Mouse (Mus musculus) brain, adult 2 months (tissue): ENCODE measurements around the gene Glmp.
"Not testable (repeated sequence)": the region's sequence is repeated elsewhere in the genome, so short reads cannot be mapped to it uniquely, and the experiment has no call there.

ENCODE experiments used
- DNase-seq: peaks from one replicate; pipeline ENCODE4 v3.0.0; 2011; ENCODE audit warnings: low read depth, low spot score

Gene Glmp

DNA sequence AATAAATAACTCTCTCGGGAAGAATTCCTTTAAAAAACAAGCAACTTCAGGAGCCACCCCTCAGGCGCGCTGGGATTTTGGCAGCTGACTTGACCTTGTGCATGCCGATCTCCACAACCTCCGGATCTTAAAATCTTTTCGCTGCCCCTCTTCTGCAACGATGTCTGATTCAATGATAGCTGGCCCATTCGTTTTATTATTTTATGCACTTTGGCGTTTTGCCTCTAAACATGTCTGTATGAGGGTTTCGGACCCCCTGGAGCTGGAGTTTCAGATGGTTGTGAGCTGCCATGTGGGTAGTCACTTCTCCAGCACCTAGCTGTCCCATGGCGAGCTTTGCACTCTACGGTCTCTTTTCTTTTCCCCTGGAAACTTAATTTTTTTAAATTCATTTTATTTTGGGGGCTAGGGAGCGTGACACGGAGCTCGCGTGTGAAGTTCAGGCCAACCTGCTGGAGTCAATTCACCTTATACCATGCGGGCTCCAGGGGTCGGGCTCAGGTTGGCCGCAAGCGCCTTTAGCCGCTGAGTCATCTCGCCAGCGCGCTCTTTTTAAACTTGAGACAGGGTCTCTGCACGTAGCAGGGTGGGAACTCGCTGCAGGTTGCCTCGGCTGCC lies 10.7 kb downstream of the Glmp start:
- no peak for DNase-seq

DNA sequence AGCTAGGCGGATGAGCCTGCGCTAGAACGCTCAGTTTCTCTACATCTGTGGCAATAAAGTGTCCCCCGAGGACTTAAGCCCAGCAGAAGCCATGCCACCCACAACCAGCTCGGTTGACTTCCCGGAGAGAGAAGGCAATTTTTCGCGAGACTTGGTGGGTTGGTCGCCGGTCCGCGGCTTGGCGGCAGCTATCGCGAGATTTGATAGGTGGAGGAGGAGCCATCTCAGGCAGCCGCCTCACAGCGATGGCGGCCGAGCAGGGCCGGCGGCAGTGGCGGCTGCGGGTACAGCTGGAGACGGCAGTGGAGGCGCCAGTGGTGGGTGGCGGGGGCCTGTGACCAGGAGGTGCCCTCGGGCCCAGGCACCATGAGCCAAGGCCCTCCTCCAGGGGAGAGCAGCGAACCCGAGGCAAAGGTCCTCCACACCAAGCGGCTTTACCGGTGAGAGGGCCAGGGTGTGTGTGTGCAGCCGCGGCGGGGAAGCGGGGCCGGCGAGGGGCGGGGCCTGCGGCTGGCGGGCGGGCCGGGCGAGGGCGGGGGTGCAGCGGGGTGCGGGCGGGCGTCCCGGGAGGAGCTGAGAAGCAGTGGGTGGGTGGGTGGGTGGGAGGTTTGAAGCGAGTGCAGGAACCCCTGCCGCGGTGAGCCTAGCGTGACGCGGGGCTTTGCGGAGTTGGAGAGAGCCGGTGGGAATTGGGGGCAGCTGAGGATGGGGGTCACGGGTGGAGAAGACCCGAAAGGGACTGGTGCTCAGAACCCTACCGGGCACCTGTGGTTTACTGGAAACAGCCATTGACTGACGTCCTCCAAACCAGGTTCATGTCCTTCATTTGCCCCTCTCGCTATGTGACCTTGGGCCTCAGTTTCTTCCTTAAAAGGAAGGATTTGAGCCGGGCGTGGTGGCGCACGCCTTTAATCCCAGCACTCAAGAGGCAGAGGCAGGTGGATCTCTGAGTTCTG lies 11.5 kb downstream of the Glmp start, which contains the start of the genes Tmem79 and Smg5:
Tmem79 (minus strand) TSS at position 91 of the 956 bp plus-strand sequence.
Smg5 (plus strand) TSS at position 203 of the 956 bp plus-strand sequence.
- peak; percentile 98 for DNase-seq

DNA sequence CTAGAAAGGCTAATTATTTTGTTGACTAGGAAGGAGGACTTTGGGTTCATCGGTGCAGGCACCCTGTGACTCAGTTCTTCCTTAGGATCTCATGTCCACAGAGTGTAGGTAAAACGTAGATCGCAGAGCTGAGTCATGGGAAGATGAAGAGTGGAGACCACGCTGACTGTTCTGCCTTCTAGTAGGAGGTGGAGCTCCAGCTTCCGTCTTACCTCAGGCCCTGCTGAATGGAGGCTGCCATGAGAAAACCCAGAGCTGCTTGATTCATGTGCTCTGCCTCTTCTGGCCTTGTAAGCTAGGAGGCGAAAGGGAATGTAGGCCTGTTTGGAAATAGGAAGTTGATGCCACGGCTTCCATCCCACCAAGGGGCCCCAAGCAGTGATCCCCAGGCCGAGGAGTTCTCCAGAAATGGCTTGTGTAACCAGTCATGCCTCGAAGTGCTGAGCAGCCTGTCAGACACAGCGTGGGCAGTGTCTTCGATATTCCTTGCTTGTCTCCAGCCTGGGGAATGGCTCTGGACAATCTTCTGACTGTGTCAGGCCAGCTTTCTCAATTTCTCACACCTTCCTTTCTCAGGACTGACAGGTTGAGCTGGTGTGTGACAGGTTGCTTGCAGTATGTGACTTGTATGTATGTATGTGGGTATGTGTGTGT lies 12.7 kb downstream of the Glmp start:
- DNase-seq, result peak; percentile 75

DNA sequence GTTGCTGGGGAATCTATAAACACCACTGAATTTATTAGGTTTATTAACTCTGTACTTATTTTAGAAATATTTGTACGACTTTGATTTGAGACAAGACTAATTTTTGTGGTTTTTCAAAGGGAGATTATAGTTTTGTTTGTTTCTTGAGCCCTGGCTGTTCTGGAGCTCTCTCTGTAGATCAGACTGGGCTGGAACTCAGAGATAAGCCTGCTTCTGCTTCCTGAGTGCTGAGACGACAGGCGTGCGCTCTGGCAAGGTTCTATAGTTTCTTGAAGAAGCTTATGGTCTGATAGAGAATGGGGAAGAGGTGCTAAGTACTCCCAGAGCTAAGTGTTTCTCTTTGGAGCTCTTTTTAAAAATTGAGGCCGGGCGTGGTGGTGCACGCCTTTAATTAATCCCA lies 13.5 kb downstream of the Glmp start:
- DNase-seq, result no peak

DNA sequence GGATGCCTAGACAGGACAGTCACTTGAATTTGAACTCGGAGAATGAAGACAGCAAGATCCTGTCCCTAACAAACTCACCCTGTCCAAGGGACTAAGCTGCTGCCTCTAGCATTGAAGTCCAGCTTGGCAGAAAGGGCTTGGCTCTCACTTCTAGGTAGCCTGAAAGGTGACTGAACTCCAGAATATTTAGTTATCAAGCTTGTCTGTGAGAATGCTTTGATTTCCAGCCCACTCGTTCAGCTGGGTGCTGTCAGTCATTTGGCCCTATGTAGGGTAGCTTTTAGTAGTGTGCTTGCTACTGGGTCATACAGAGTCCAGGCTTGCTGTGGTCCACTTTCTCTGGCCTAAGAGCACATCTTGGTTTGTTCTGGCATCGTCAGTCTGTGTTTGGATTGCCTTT lies 14.2 kb downstream of the Glmp start:
- DNase-seq, result no peak

DNA sequence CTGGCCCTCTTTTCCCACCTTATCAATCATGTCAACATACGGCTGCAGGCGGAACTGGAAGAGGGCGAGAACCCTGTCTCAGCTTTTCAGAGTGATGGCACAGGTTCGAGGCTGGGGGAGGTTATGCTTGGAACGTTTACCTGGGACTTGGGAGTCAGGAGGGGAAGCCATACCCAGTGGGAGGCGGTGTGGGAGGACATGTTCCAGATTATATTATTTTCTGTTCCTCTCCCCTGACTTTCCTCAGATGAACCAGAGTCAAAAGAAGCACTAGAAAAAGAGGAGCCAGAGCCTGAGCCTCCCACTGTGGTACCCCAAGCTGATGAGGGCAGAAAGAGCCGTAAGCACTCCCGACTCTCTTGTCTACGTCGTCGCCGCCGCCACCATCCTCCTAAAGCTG lies 25.9 kb downstream of the Glmp start:
- peak; percentile 70 for DNase-seq

DNA sequence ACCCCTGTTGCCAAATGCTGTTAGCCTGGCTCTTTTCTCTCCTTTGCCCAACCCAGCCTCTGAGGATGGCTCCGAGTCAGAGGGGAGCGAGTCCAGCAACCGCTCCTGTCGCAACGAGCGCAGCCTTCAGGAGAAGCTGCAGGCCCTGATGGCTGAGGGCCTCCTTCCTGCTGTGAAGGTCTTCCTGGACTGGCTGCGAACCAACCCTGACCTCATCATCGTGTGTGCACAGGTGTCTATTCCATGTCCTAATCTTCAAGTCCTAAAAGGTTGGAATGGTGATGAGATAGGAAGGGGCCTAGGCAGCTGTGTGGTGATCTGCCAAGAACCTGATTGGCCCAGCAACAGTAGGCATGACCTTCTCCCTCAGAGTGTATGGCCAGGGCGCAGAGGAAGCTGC lies 28.1 kb downstream of the Glmp start:
- DNase-seq, result peak; percentile 74

DNA sequence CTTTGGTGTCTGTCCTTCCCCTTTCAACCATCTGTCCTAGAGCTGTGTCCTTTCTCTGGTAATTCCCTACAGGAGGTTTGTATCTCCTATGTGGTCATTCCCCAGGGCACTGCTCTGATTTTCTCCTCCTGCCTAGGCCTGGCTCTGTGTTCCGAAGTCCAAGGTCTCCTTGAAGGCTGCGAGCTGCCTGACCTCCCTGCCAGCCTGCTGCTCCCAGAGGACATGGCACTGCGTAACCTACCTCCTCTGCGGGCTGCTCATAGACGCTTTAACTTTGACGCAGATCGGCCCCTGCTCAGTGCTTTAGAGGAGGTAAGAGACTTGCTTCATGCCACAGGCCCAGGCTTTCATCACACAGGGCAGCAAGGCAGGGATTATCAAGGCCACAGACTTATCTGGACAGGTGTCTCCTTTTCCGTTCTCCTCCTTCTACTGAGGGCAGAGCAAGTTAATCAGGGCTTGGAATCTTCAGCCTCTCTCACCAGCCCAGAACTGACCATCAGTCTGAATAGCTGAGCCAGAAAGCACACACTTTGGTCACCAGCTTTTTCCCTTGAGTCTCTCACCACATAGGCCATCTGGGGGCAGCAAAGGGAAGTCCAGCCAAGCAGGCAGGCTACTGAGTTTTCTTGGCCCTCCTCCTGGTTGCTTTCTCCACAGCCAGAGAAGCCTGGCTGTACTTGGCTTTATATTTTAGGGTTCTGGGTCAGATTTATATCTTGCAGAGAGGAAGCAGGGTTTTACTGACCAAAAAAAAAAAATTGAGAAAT lies 29.8 kb downstream of the Glmp start:
- DNase-seq, result peak; percentile 81

DNA sequence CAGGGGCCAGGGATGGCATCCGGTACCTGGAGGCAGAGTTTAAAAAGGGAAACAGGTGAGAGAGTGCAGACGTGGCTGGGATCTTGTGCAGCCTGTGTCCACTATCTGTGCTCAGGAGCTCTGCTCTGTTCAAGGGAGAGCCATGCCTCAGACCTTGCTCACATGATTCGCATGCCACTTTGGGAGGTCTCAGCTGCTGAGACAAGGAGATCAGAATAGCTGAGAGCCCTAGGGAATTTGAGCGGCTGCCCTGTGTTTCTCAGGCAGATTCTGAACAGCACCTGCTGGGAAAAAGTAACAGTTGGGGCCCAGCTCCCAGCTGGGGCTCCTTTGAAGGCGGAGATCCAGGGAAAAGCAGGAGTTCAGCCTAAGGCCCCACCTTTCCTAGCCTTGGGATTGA lies 34.8 kb downstream of the Glmp start:
- no peak for DNase-seq

DNA sequence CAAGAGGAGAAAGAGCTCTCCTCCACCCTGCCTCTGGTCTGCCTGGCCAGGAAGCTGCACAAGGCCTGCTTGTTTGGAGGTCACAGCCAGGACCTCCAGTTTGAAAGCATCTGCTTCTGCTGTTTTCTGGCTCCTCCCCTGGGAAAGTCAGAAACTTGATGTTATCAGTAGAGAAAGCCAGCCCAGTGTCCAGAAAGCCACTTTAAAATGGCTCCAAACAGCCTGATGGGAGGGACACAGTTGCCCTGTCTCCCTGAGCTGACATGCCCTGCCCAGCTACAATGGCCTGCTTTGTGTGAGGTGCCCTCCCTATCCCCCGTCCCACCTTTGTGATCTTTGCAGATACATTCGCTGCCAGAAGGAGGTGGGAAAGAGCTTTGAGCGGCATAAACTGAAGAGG lies 35.2 kb downstream of the Glmp start:
- peak; percentile 54 for DNase-seq

DNA sequence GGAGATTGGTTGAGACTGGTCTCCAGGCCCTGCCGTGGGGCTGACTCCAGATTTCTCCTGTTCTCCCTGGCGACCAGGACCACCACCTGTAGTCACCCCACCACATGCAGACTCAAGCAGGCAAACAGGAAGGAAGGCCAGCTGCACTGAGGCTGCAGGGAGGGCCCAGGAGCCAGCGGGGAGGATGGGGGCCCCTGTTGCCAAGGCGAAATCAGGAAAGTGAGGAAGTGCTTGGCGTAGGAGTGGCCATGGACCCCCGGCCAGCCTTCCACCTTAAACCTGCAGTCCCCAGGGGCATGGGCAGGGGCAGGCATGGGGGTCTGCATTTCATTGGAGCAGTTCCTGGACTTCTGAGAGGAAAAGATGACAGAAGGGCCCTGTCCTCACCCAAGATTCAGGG lies 36.3 kb downstream of the Glmp start:
- DNase-seq, result no peak

DNA sequence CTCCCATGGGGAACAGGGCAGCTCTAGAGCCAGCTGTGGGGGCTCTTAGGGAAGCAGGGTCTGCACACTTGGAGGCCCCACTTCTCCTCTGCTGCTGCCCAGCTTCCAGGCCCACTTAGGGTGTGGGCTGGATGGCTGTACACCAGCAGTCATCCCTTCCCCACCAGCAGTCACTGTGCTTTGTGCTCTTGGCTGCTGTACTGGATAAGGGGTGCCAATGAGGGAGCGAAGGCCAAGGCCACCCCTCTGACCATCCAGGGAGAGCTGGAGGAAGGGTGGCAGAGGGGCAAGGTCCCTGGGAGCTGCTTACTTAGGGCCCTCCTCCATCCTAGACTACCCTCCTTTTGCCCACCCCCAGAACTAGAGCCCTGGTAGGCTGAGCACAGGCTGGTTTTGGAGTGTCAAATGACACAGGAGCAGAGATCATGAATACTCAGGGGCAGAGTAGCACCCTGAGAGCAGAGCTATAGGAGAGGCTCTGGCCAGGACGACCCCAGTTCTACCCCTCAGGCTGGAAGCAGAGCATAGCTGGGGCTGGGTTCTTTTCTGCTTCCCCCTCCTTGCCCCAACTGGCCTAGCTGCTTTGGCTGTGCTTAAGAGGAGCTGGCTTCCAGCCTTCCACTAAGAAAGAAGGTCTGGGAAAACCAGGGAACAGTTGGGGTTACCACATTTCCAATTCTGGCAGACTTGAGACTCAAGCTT lies 36.9 kb downstream of the Glmp start:
- DNase-seq, result no peak

DNA sequence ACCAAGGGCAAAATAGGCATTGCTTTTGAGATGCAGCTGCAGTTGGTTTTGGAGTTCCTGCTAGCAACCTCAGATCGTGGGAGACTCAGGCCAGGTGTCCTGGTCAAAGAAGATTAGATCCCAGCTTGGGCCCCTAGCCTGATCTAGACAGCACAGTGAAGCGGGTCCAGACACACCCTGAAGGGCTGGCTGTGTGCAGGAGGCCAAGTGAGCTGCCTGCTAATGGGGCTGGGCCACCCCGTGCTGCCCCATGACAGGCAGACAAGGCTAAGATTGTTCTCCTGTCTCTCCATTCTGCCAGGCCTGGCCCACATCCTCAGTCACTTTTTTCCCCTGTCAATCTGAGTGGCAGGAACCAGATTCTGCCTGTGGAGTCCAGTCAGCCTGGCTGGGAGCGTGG lies 38.9 kb downstream of the Glmp start:
- DNase-seq, result peak; percentile 82

DNA sequence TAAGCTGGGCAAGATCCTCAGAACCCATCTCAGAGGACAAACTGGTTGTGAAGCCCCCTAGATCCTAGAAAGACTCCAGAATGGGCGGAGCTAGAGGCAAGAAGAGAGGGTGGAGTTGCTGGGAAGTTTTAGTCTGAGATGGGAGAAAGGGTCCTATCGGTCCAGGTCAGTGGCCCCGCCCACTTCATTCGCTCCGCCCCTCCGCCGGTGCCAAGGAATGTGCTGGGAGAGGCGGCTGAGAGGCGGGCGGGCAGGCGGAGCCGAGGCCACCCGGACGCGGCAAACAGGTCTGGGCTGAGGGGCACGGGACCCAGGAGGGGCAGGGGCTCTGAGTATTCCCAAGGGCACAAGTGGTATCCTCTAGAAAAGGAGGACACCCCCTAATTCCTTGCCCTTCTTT lies 39.5 kb downstream of the Glmp start, which contains the start of gene Paqr6:
Paqr6 (plus strand) TSS at position 248 of the 400 bp plus-strand sequence.
- no peak for DNase-seq

DNA sequence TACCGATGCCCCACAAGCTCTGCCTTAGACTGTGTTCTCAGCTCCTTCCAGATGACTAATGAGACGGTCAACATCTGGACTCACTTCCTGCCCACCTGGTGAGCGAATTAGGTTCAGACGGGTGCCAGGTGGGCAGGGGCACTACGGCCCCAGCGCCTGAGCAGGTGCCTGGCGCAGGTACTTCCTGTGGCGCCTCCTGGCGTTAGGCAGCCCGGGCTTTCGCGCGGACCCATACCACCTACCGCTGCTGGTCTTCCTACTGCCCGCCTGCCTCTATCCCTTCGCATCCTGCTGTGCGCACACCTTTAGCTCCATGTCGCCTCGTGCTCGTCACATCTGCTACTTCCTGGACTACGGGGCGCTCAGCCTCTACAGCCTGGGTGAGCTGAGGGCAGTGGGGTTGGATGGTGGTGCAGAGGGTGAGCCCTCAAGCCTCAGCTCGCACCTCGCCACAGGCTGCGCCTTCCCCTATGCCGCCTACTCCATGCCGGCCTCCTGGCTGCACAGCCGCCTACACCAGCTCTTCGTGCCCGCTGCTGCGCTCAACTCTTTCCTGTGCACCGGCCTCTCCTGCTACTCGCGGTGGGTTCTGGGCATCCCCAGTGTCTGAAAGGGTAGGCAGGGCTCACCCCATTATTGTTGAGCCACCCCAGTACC lies 41.0 kb downstream of the Glmp start:
- DNase-seq, result no peak

DNA sequence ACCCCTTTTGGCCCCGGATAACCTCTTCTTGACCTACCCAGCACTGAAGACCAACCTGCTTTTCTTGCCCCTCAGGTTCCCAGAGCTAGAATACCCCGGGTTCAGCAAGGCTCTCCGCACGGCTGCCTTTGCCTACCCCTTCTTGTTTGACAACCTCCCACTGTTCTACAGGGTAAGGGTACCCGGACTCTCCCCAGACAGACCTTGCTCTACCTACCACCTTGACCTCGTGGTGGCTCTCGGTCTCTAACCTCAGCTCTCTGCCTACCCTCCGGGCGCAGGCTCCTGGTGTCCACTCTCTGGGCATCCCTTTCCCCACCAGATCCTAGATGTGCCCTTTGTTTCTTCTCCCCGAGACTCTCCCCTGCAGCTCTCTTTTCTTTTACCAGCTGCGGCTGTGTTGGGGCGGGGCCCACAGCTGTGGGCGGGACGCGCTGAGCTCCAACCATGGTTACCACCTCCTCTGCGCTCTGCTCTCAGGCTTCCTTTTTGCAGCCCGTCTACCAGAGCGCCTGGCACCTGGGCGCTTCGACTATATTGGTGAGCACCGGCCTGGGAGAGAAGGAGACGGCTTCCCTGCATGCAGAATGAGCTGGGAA lies 42.1 kb downstream of the Glmp start:
- DNase-seq, result peak; percentile 46

DNA sequence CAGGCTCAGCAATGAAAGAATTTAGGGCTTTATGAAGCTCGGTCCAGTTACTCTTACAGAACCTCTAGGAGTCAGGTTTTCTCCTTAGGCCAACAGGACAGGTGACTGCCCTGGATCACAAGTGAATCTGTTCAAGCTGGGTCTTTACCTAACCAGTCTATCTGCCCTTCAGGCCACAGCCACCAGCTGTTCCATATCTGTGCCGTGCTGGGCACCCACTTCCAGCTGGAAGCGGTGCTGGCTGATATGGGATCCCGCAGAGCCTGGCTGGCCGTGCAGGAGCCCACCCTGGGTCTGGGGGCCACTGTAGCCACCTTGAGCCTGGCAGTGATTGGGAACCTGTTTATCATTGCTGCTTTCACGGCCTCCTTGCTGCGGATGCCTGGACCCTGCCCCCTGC lies 42.7 kb downstream of the Glmp start:
- DNase-seq, result not testable (repeated sequence)

DNA sequence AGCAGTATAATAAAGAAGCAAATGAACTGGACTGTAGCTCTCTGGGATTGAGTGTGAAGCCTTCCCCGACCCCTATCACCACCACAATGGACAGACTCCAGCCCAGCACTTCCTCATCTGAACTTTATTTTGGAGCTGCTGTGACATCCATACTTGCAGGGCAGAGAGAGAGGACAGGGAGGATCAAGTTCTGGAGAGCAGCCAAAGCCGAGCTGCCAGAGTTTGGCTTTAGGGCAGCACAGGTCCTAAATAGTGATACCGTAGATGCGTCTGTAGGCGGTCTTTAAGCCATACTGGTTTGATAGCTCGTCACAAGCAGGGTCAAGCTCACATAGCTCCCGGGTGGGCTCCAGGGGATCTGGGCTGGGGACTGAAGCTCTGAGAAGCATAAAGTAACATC lies 43.7 kb downstream of the Glmp start:
- DNase-seq, result not testable (repeated sequence)

DNA sequence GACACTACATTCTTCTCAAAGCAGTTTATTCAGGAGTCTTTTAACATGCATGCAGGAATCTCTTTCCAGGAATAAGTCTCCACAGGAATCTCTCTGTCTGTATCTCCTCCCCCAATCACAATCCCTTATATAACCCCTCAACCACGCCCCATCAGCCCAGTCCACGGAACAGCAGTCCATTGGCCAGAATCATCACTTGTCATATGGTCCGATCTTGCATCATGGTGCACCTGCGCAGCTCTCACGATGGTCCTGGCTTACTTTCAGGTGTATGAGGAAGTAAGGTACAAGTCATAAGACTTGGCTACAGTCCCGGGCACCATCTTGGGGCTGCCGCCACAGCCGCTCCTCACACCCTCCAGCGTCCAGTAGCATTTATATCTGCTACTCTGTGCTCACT lies 47.8 kb downstream of the Glmp start, which contains the start of gene Bglap3:
Bglap3 (minus strand) TSS at position 101 of the 400 bp plus-strand sequence.
- DNase-seq, result not testable (repeated sequence)
